Mouse (Mus musculus): ENCODE results near the gene Rtp2. TPM values are rescaled to one million over a fixed set of nuclear protein-coding genes. Genes with fewer than 3 reads are reported as not detected.
A peak's percentile ranks its signal among the peaks of the same experiment; 100 is the strongest.

The Rtp2 gene
- total and polyA plus RNA-seq, 3 experiments, result not detected

DNA sequence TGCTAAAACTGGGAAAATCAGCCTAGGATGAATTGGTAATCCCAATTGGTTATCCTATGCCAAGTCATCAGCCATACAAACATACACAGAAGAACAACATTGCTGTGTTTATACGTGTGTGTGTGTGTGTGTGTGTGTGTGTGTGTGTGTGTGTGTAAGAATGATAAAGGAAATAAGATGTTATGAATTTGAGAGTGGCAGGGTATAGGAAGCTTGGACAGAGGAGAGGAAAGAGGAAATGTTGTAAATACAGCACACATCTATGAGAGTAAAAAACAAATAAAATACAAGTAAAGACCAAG lies 21.7 kb upstream of the Rtp2 start:
- no peaks in the 10 kb centered on the region for H3K36me3 ChIP-seq (replicated peaks)
- TF ChIP-seq POLR2AphosphoS5 (IDR thresholded peaks at IDR 0.05; ENCODE audit: insufficient replicate concordance, low read depth, low read length) (no peak), CTCF (IDR thresholded peaks at IDR 0.05; ENCODE audit: low read depth, low read length) (no peak), TAL1 (conservative IDR thresholded peaks at IDR 0.05; ENCODE audit: low read depth, low read length) (no peak), GATA1 (IDR thresholded peaks at IDR 0.05; ENCODE audit: borderline replicate concordance, low read length) (no peak), GATA2 (IDR thresholded peaks at IDR 0.05; ENCODE audit: borderline replicate concordance, low read depth, low read length) (no peak)
- H3K4me3 ChIP-seq (ENCODE audit: low read depth, low read length), result no peak overlapping the region
- H3K4me1 ChIP-seq (ENCODE audit: insufficient read depth, low read depth, low read length), result no peaks in the 10 kb centered on the region
- H3K9me3 ChIP-seq (replicated peaks), result peaks cover 32% of the 10 kb centered on the region
- no peak for DNase-seq (ENCODE audit: low spot score)
- no peaks in the 10 kb centered on the region for H3K27me3 ChIP-seq (ENCODE audit: insufficient read depth, low read length)
- no peak for ATAC-seq (ENCODE audit: extremely low read depth, insufficient number of reproducible peaks, low FRiP score, poor library complexity, severe bottlenecking)

DNA sequence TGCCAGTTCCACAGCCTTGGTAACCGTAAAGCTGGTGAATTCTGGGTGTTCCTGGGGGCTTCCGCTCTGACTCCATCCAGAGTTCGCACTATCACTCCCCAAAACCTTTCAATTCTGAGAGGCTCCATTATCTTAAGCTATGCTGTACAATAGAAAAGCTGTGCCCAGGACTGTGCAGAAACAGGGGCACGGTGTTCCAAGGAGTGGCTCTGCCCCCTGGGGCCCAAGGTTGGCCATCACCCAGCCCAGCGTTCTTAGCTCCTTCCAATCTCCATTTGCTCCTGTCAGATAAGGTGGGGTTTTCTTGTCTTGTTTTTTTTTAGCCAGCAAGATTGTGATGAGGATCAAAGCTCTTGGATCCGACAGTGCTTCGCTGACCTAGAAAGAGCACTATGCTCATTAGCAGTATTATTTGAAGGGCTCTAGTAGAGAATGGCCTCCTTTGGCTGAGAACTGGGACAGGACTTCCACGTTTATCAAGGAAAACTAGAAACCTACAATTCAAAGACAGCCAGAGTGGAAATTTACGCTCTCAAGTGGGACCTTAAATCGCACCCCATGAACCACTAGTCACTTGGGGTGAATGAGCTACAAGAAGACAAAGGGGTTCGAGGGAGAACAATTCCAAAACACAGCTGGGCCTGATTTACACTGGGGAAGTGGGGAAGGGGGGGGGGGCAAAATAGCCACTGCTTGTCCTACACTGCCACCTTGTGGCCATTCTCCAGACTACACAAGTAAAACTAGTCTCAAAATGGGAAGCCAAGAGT lies 21.2 kb upstream of the Rtp2 start:
- peaks cover 33% of the 10 kb centered on the region for H3K9me3 ChIP-seq (replicated peaks)
- no peak overlapping the region for H3K4me3 ChIP-seq (ENCODE audit: low read depth, low read length)
- DNase-seq (ENCODE audit: low spot score), result no peak
- H3K4me1 ChIP-seq (ENCODE audit: insufficient read depth, low read depth, low read length), result no peaks in the 10 kb centered on the region
- no peak for ATAC-seq (ENCODE audit: extremely low read depth, insufficient number of reproducible peaks, low FRiP score, poor library complexity, severe bottlenecking)
- no peaks in the 10 kb centered on the region for H3K27me3 ChIP-seq (ENCODE audit: insufficient read depth, low read length)
- no peaks in the 10 kb centered on the region for H3K36me3 ChIP-seq (replicated peaks)
- peak; percentile 23; the same call in 1 of the 2 replicates for TF ChIP-seq CTCF (IDR thresholded peaks at IDR 0.05; ENCODE audit: low read depth, low read length)
- no peak for TF ChIP-seq TAL1 (conservative IDR thresholded peaks at IDR 0.05; ENCODE audit: low read depth, low read length)
- no peak for TF ChIP-seq GATA1 (IDR thresholded peaks at IDR 0.05; ENCODE audit: borderline replicate concordance, low read length)
- no peak for TF ChIP-seq GATA2 (IDR thresholded peaks at IDR 0.05; ENCODE audit: borderline replicate concordance, low read depth, low read length)

GRCm38 (mm10) chr16:23952101-23952727 lies 20.0 kb upstream of the Rtp2 start:
- Histone ChIP-seq H3K36me3 (replicated peaks) (no peaks in the 10 kb centered on the region), H3K27me3 (ENCODE audit: insufficient read depth, low read length) (no peaks in the 10 kb centered on the region), H3K9me3 (replicated peaks) (peaks cover 41% of the 10 kb centered on the region), H3K4me3 (ENCODE audit: low read depth, low read length) (no peak overlapping the region), H3K4me1 (ENCODE audit: insufficient read depth, low read depth, low read length) (no peaks in the 10 kb centered on the region)
- ATAC-seq (ENCODE audit: extremely low read depth, insufficient number of reproducible peaks, low FRiP score, poor library complexity, severe bottlenecking) (no peak), DNase-seq (ENCODE audit: low spot score) (no peak)
- TF ChIP-seq POLR2AphosphoS5 (IDR thresholded peaks at IDR 0.05; ENCODE audit: insufficient replicate concordance, low read depth, low read length) (no peak), CTCF (IDR thresholded peaks at IDR 0.05; ENCODE audit: low read depth, low read length) (no peak), GATA2 (IDR thresholded peaks at IDR 0.05; ENCODE audit: borderline replicate concordance, low read depth, low read length) (no peak), TAL1 (conservative IDR thresholded peaks at IDR 0.05; ENCODE audit: low read depth, low read length) (no peak), GATA1 (IDR thresholded peaks at IDR 0.05; ENCODE audit: borderline replicate concordance, low read length) (no peak)

DNA sequence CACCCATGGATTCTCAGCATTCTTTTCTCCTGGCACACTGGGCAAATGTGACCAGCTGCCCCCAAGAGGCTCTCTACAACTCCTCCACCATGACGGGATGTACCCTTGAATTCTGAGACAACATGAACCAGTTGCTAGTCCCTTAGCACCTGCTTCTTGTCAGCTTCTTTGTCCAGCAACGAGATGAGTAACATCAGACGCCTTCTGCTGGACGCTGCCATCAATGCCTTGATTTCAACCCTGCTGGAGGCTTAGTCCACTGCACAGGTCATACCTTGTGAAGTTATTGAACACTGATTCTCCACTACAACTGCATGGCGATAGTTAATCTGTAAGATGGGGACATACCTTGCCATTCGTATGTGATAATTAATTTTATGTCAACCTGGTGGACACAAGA lies 15.5 kb upstream of the Rtp2 start:
- H3K4me1 ChIP-seq (ENCODE audit: insufficient read depth, low read depth, low read length), result no peaks in the 10 kb centered on the region
- no peak for DNase-seq (ENCODE audit: low spot score)
- H3K4me3 ChIP-seq (ENCODE audit: low read depth, low read length), result no peak overlapping the region
- H3K36me3 ChIP-seq (replicated peaks), result no peaks in the 10 kb centered on the region
- H3K27me3 ChIP-seq (ENCODE audit: insufficient read depth, low read length), result no peaks in the 10 kb centered on the region
- TF ChIP-seq CTCF (IDR thresholded peaks at IDR 0.05; ENCODE audit: low read depth, low read length) (no peak), GATA1 (IDR thresholded peaks at IDR 0.05; ENCODE audit: borderline replicate concordance, low read length) (no peak), TAL1 (conservative IDR thresholded peaks at IDR 0.05; ENCODE audit: low read depth, low read length) (no peak), GATA2 (IDR thresholded peaks at IDR 0.05; ENCODE audit: borderline replicate concordance, low read depth, low read length) (no peak), POLR2AphosphoS5 (IDR thresholded peaks at IDR 0.05; ENCODE audit: insufficient replicate concordance, low read depth, low read length) (no peak)
- no peak for ATAC-seq (ENCODE audit: extremely low read depth, insufficient number of reproducible peaks, low FRiP score, poor library complexity, severe bottlenecking)
- H3K9me3 ChIP-seq (replicated peaks), result peaks cover 39% of the 10 kb centered on the region

DNA sequence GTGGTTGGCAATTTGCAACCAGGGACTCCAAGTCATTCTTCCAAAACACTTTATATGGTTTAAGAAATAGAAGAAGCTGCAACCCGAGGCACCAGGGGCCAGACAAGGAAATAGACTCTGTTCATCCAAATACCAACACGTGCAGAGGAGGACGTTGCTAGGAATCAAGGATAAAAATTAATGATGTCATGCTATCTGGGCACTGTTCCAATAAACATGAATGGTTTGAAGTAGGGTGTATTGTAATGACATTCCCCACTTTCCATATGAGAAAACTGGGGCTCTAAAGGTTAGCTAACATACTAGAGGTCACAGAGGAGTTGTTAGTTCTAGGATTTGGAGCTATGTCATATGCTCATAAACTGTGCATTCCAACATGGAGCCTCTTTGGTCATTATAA lies 12.6 kb upstream of the Rtp2 start:
- no peaks in the 10 kb centered on the region for H3K27me3 ChIP-seq (ENCODE audit: insufficient read depth, low read length)
- TF ChIP-seq GATA1 (IDR thresholded peaks at IDR 0.05; ENCODE audit: borderline replicate concordance, low read length), result no peak
- H3K4me3 ChIP-seq (ENCODE audit: low read depth, low read length), result no peak overlapping the region
- H3K36me3 ChIP-seq (replicated peaks), result no peaks in the 10 kb centered on the region
- peaks cover 29% of the 10 kb centered on the region for H3K9me3 ChIP-seq (replicated peaks)
- no peaks in the 10 kb centered on the region for H3K4me1 ChIP-seq (ENCODE audit: insufficient read depth, low read depth, low read length)
- DNase-seq (ENCODE audit: low spot score) (no peak), ATAC-seq (ENCODE audit: extremely low read depth, insufficient number of reproducible peaks, low FRiP score, poor library complexity, severe bottlenecking) (no peak)

- no peaks in the 10 kb centered on the region for H3K4me1 ChIP-seq (ENCODE audit: insufficient read depth, low read depth, low read length)
- H3K27me3 ChIP-seq (ENCODE audit: insufficient read depth, low read length), result no peaks in the 10 kb centered on the region
- no peaks in the 10 kb centered on the region for H3K36me3 ChIP-seq (replicated peaks)
- H3K4me3 ChIP-seq (ENCODE audit: low read depth, low read length), result no peak overlapping the region
- ATAC-seq (ENCODE audit: extremely low read depth, insufficient number of reproducible peaks, low FRiP score, poor library complexity, severe bottlenecking) (no peak), DNase-seq (ENCODE audit: low spot score) (no peak)
- TF ChIP-seq GATA2 (IDR thresholded peaks at IDR 0.05; ENCODE audit: borderline replicate concordance, low read depth, low read length), result no peak
- no peak for TF ChIP-seq POLR2AphosphoS5 (IDR thresholded peaks at IDR 0.05; ENCODE audit: insufficient replicate concordance, low read depth, low read length)
- TF ChIP-seq TAL1 (conservative IDR thresholded peaks at IDR 0.05; ENCODE audit: low read depth, low read length), result no peak
- no peak for TF ChIP-seq GATA1 (IDR thresholded peaks at IDR 0.05; ENCODE audit: borderline replicate concordance, low read length)
- TF ChIP-seq CTCF (IDR thresholded peaks at IDR 0.05; ENCODE audit: low read depth, low read length), result no peak
- peaks cover 31% of the 10 kb centered on the region for H3K9me3 ChIP-seq (replicated peaks)
These were observed 2.2 kb upstream of the Rtp2 start for GRCm38 (mm10) chr16:23934397-23934796.

Data from G1E (cell line).